Mouse (Mus musculus): ENCODE measurements around the gene Ranbp17.

GRCm38 (mm10) chr11:33162211-33162997 is 351.1 kb downstream of the Ranbp17 start:
- no peak for TF ChIP-seq CTCF (IDR thresholded peaks at IDR 0.05; ENCODE audit: low read depth, low read length)
- no peak for TF ChIP-seq POLR2AphosphoS5 (IDR thresholded peaks at IDR 0.05; ENCODE audit: insufficient replicate concordance, low read depth, low read length)
- no peak for TF ChIP-seq TAL1 (conservative IDR thresholded peaks at IDR 0.05; ENCODE audit: low read depth, low read length)
